Mouse (Mus musculus): ENCODE measurements around the gene Ubtd1.
A peak's percentile ranks its signal among the peaks of the same experiment; 100 is the strongest.
"Not testable (repeated sequence)": the region's sequence is repeated elsewhere in the genome, so short reads cannot be mapped to it uniquely, and the experiment has no call there.

Gene Ubtd1

DNA sequence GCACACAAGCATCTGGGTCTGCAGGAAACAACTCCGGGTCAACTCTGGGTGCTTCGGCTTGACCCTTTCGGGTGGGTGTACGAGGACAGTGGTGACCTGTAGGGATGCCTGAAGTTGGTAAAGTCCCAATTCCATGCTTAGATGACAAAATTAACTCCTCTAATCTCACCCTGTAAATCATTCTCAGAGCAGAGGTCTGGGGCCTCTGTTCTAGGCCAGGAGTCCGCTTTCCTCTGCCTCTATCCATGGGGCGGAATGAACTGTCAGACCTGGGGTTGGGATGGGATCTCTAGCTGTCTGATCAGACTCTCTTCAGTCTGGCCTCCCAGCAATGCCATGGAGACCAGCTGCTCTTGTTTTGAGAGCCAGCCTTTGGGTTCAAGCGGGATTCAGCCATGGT, 79.9 kb downstream of the Ubtd1 start:
- no peak for DNase-seq (ENCODE audit: low read depth, low spot score)

DNA sequence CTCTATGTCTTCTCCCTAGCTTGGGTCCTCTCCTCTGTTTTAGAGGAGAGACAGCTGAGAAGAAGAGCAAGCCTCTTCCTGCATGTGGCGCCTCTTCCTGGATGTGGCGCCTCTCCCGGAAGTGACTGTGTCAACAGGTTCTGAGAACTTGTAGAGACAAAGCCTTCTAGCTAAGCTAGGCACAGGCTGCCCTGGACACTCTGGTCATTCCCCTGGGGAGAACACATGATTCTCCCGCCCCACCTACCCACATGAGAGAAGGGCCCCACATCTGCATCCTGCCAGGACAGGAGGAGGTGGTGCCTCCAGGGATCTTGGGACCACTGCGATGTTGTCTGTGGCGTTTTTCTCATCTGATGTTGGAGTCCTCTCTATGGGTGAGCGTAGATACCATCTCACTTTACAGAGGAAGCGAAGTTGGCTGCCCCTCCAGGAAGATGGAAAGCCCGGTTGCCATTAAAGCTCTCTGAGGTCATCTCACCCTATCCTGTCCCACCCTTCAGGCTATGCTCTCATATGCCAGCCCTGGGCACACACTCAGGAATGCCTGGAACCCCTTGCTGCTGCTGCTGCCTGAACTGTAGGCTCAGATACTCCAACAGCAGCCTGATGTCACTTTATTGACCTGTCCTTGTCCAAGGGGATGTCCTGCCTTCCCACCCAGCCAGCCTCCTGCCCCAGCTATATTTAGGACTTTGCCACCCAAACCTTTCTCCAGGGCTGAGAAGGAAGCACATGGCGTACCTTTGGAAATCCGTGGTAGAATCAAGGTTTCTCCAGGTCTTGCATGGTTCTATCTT, 87.1 kb downstream of the Ubtd1 start:
- DNase-seq (ENCODE audit: low read depth, low spot score), result peak; percentile 55

DNA sequence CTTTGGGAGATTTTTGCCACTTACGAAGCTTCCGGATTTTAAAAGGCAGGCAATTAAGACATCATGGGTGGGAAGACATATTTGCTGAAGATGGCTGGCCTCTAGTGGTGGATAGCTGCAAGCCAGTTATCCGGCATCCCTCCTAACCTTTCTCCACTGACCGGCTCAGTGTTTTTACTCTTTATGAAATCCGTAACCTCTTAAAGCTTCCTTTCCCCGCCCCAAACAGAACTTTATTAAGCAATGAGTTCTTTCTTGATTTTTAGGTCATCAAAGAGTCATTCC, 87.6 kb downstream of the Ubtd1 start:
- DNase-seq (ENCODE audit: low read depth, low spot score), result peak; percentile 58

GRCm38 (mm10) chr19:42071221-42071620, 89.7 kb downstream of the Ubtd1 start:
- DNase-seq (ENCODE audit: low read depth, low spot score), result no peak

GRCm38 (mm10) chr19:42071886-42072608, 90.5 kb downstream of the Ubtd1 start:
- no peak for DNase-seq (ENCODE audit: low read depth, low spot score)

DNA sequence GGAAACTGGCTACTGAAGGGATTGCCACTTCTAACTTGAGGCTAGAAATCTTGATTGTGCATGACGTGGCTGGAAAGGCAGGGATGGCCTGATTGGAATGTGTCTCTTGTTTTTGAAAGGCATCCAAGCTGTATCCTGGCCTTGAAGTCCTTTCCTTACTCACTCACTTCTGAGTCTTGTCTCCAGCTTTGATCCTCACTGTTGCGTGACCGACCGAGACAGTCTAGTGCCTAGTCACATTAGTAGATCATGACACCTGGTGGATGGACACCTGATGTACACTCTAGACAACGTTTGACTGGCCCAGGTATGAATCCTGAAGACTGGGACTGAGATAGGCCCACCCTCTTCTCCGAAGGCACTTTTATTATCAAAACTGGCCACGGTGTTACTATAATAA, 91.2 kb downstream of the Ubtd1 start:
- DNase-seq (ENCODE audit: low read depth, low spot score), result no peak

DNA sequence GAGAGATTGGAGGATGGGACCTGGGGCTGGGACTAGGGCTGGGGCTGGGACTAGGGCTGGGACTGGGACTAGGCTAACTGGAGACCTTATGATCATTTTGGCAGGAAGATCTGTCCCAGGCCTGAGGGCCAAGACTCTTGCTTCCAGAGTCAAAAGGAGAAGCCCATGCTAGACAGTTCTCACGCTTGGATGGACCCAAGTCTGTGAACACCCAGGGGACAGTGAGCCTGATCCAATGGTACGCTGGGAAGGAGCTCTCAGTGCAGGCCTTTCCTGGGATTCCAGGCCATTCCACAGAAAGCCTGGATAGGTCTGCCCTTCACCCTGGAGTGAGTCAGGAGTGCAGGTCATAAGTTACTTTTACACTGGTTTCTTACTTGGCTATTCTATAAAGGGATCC, 93.5 kb downstream of the Ubtd1 start:
- no peak for DNase-seq (ENCODE audit: low read depth, low spot score)

GRCm38 (mm10) chr19:42075992-42076391, 94.4 kb downstream of the Ubtd1 start:
- DNase-seq (ENCODE audit: low read depth, low spot score), result no peak

DNA sequence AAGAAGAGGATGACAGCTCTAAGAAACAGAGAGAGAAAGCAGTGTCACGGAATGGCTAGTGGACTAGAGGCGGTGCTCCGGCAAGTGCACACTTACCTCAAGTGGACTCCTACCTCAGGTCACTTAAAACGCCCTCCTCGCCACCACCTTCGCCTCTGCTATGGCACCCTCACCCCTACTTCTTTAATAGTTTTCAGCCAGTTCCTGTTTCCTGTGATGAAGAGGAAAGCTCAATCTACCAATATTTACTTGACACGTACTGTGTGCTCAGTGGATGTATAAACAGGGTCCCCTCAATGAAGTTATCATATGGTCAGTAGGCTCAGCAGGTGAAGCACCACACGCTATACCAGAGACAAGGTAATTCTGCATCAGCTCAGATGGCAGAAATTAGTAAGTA, 97.0 kb downstream of the Ubtd1 start:
- DNase-seq (ENCODE audit: low read depth, low spot score), result no peak

GRCm38 (mm10) chr19:42079006-42079405, 97.4 kb downstream of the Ubtd1 start:
- DNase-seq (ENCODE audit: low read depth, low spot score), result no peak

DNA sequence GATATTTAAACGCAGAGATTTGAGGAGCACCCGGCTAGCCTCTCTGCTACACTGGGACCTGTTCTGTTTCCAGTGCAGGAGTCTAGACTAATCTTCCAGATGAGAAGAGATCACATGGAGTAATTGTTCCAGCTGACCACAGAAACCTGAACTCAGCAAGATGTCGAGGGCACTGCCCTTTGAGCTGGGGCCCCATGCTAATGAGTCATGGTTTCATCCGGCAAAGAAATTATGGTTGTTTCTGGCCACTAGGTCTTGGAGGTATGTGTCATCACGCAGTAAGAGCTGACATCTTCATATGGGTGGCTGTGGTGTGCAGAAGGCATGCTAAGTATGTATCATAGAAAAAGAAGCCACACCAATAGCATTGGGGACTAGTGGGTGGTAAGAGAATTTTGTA, 98.4 kb downstream of the Ubtd1 start:
- no peak for DNase-seq (ENCODE audit: low read depth, low spot score)

DNA sequence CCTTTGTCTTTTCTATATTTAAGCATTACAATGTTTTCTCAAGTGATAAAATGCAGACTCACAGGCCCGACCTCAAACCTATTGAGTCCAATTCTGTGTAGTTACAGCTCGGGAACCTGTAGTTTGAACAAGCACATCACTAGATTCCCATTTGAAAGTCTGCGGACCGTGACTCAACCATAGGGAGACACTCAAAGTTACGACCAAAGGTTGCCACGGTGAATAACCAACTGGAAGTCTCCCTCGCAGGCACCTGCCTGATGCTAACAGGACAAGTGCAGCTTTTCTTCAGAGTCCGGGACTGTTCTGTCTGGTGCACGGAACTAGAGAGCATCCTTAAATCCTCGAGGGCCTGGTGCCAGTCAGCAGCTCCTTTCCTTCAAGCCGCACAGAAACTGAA, 98.9 kb downstream of the Ubtd1 start:
- no peak for DNase-seq (ENCODE audit: low read depth, low spot score)

DNA sequence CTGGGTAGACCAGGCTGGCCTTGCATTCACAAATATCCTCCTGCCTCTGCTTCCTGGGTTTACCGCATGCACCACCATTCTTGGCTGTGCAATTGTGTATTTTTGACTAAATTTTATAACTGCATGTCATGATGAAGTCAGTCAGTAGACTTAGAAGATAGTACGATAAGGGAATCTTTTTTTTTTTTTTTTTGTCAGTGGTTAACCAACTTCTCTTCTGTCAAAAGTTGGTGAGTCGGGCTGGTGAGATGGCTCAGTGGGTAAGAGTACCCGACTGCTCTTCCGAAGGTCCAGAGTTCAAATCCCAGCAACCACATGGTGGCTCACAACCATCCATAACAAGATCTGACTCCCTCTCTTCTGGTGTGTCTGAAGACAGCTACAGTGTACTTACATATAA, 100.0 kb downstream of the Ubtd1 start:
- DNase-seq (ENCODE audit: low read depth, low spot score), result not testable (repeated sequence)
